Mouse (Mus musculus): Measurements from ENCODE around the gene Pde6c.

Gene Pde6c

DNA sequence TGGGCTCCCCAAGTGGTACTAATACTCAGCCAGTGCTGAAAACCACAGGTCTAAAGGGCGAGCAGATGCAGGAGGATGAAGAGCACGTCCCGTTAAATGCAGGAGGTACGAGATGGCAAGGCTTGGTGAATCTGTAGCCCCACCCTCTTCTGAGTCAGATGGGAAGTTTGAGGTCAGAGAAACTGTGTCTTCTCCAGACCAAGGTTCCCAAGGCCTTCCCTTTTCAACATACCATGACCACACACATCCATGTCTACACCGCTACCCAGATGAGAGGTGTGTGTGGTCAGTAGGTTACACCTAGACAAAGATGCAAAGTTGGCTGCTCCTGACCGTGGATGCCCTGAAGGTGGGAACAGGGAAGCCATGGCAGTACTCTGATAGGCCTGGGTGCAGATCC is 2.2 kb downstream of the Pde6c start:
- DNase-seq (ENCODE audit: extremely low read depth, low read depth, low spot score): no peak

- DNase-seq (ENCODE audit: extremely low read depth, low read depth, low spot score): no peak
Measured at GRCm38 (mm10) chr19:38143540-38144271, 11.1 kb downstream of the Pde6c start.

- no peak for DNase-seq (ENCODE audit: extremely low read depth, low read depth, low spot score)
Measured at GRCm38 (mm10) chr19:38156243-38156642, 23.7 kb downstream of the Pde6c start.

GRCm38 (mm10) chr19:38161648-38162354 is 29.2 kb downstream of the Pde6c start:
- no peak for DNase-seq (ENCODE audit: extremely low read depth, low read depth, low spot score)

DNA sequence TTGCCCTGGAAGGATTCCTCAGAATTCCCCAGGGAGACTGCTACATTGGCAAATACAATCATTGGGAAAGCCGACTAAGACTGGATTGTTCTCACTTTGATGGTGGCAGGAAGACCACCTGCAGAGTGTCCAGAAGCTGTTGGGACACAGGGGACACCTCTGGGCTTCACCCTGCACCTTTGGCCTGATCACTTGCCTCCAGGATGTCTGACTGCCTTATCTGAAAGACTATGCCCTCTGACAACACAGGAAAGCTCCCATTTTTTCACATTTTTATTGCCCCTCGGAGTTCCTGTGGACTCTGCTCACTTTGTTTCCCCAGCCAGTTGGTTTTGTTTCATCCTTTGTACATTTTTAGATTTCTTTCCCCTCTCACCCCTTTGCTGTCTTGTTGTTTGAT is 32.1 kb downstream of the Pde6c start:
- no peak for DNase-seq (ENCODE audit: extremely low read depth, low read depth, low spot score)

- DNase-seq (ENCODE audit: extremely low read depth, low read depth, low spot score): peak; percentile 68
Measured at GRCm38 (mm10) chr19:38179675-38180074, 47.1 kb downstream of the Pde6c start.

GRCm38 (mm10) chr19:38186631-38187344 is 54.2 kb downstream of the Pde6c start:
- DNase-seq (ENCODE audit: extremely low read depth, low read depth, low spot score): no peak

DNA sequence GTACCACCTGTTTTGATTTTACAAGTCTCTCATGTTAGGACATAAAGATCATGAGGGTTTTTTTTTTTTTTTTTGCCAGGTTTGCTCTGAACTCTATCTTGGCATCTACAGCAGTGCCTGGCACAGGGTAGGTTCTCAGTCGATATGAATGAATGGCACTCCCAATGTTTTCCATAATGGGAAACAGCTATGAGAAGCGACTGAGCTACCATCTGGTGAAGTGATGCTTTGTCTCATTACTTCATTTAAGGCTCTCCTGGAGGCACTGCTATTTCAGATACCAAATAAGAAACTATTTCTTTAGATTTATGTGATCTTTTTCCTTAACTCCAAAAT is 54.7 kb downstream of the Pde6c start:
- DNase-seq (ENCODE audit: extremely low read depth, low read depth, low spot score): no peak

DNA sequence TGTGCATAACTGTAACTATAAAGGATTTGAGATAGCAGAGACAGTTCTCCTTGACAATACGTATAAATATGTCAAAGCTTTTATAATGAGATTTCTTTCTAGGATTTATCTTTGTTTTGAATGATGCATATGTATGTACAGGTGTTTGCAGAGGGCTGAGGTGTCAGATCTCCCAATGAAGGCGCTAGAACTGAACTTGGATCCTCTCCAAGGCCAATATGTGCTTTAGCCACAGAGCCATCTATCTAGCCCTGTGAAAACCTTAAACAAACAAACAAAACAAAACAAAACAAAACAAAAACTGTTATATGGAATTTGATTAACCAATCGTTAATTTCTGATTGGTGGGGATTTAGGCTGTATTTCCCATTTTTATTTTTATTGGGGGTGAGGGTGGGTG is 58.0 kb downstream of the Pde6c start:
- no peak for DNase-seq (ENCODE audit: extremely low read depth, low read depth, low spot score)

GRCm38 (mm10) chr19:38191446-38191845 is 58.9 kb downstream of the Pde6c start:
- peak; percentile 45 for DNase-seq (ENCODE audit: extremely low read depth, low read depth, low spot score)

DNA sequence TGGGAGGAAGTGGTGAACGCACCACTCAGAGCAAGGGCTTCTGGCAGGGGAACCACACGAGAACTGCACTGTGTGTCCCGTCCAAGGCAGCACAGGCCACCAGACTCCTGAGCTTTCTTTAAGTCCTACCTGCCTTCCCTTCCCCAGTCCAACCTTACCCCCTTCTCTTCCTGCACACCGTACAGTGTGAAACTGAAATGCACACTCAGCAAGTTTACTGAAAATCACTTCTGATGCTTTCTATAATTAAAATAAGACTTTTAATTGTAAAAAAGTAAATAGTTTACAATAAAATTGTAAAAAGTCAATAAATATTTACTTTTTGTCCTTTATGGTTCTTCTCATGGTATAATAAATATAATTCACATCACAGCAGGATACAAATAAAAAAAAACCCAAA is 62.7 kb downstream of the Pde6c start:
- no peak for DNase-seq (ENCODE audit: extremely low read depth, low read depth, low spot score)

DNA sequence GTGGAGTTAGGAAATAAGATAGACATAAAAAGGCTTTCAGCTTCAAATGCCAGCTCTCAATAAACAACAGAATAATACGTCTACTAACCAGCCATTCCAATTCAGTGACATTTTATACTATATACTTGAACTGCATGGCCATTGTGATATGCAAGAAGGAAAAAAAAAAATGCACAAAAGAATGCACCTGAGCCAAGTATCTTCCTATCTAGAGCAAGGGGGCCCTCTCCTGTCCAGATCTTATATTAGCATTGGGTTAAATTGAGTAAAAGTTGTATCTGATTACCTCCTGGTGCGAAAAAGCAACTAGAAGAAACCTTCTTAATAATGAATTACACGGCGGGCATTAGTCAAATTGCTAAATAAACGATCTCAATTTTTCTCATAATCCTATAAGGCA is 66.2 kb downstream of the Pde6c start:
- DNase-seq (ENCODE audit: extremely low read depth, low read depth, low spot score): no peak

- DNase-seq (ENCODE audit: extremely low read depth, low read depth, low spot score): no peak
Measured at GRCm38 (mm10) chr19:38206669-38207068, 74.1 kb downstream of the Pde6c start.

GRCm38 (mm10) chr19:38217696-38218095 is 85.1 kb downstream of the Pde6c start:
- no peak for DNase-seq (ENCODE audit: extremely low read depth, low read depth, low spot score)

DNA sequence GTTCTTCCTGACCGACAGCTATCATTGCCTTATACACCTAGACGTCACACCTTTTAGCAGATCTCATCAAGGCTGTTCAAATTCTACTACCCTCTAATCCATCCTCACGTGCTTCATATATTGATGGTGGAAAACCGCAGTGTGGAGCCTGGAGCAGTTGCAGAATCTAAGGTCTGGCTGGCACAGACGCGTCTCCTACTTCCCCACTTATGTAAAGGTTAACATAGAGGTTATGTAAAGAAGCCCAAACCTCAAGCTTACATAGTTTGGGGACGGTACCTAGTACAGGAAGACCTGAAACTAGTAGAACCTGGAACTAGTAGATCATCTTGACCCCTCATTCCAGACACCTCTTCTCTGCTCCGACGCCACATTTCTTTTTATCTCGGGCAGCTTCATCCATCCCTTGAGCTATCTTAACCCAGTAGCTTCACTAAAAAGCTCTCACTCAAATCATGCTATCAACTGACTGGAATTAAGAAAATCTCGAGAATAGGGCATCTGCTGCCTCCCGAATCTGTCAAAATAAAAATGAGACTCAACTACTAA is 90.8 kb downstream of the Pde6c start:
- no peak for DNase-seq (ENCODE audit: extremely low read depth, low read depth, low spot score)

GRCm38 (mm10) chr19:38223905-38224684 is 91.5 kb downstream of the Pde6c start, which contains the start of gene Fra10ac1:
Gene Fra10ac1 (minus strand): TSS chr19:38224156.
- no peak for DNase-seq (ENCODE audit: extremely low read depth, low read depth, low spot score)

- no peak for DNase-seq (ENCODE audit: extremely low read depth, low read depth, low spot score)
Measured at GRCm38 (mm10) chr19:38224685-38225060, 92.1 kb downstream of the Pde6c start.

GRCm38 (mm10) chr19:38228699-38229098 is 96.1 kb downstream of the Pde6c start:
- no peak for DNase-seq (ENCODE audit: extremely low read depth, low read depth, low spot score)

DNA sequence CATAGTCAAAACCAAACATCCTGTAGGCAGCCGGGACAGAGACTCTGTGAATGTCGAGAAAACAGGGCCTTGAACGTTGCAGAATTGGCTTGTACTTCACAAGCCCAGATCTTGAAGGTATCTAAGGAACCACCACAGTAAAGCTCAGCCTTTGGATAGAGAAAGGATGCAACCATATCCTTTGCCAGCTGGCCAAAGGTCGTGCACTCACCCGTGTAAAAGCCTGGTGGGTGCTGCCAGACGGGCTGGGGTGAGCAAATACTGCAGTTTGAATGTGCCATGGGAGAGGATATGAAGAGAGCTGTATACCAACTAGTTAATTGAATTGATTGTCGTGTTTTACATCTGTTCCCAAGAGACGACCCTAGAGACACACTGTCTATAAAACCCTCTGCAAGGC is 99.5 kb downstream of the Pde6c start:
- no peak for DNase-seq (ENCODE audit: extremely low read depth, low read depth, low spot score)

DNA sequence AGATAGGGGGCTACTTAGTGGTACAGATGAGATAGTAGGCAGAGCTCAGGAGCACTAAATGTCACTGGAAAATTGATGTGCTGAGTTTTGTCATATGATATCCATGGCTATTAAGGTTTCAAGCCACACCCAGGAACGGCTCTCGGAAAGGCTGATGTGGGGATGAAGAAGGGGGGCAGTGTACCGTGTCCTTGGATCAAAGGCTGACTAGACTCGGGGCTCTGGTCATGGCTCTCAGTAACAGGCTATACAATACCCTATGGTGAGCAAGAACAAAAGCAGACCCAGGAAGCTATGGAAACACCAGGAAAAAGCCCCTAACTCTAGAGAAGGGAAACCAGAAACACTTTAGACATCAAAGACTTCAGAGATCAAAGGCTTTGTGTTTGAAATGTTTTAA is 99.9 kb downstream of the Pde6c start:
- DNase-seq (ENCODE audit: extremely low read depth, low read depth, low spot score): no peak

All from fat pad, adult 2 months (tissue).